Comparison of ENCODE assay signal across 22 mouse cellular contexts in the genomic region with DNA sequence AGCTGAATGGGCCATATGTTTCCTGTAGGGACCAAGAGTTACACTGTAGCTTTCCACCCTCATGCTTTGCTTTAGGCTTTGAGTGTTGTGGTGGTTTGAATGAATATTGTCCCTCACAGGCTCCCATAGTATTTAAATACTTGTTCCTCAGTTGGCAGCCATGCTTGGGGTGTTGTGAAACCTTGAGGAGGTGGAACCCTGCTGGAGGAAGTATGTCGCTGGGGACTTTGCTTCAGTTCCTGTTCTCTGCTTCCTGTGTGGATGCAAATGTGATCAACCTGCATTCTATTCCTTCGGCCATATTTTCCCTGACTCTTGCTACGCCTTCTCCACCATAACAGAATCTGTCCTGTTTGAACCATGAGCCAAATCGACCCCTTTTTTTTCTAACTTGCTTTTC. TPM values are rescaled to one million over a fixed set of nuclear protein-coding genes. Genes with fewer than 3 reads are reported as not detected.
"Had no signal": no experiment of that assay in that cellular context is flagged by ENCODE, and none has a peak within 500 bp of the region (broad histone marks: within the 10 kb centered on the region; RNA-seq: fewer than 3 reads in every experiment).

No protein-coding gene starts in this region.

- H3K9ac ChIP-seq: limb, embryonic 13.5 days; liver, embryonic 12.5 days; liver, embryonic 15.5 days; lung, embryonic 15.5 days; neural tube, embryonic 12.5 days; neural tube, embryonic 15.5 days had no signal

- H3K27me3 ChIP-seq: limb, embryonic 13.5 days; liver, embryonic 12.5 days; liver, embryonic 15.5 days; lung, embryonic 15.5 days; neural tube, embryonic 12.5 days; neural tube, embryonic 15.5 days had no signal

- H3K4me1 ChIP-seq: limb, embryonic 13.5 days; liver, embryonic 12.5 days; liver, embryonic 15.5 days; lung, embryonic 15.5 days; neural tube, embryonic 12.5 days; neural tube, embryonic 15.5 days had no signal

- H3K36me3 ChIP-seq: limb, embryonic 10.5 days; limb, embryonic 13.5 days; liver, embryonic 12.5 days; lung, embryonic 15.5 days; neural tube, embryonic 12.5 days; neural tube, embryonic 15.5 days had no signal

- DNase-seq: kidney, adult 9 months; kidney, postnatal 14 days; kidney, postnatal 4 days; liver; lung, adult 18-20 months; lung, postnatal 10 days; midbrain, embryonic 14.5 days; right cerebral cortex, adult 18-20 months; right cerebral cortex, postnatal 14 days; right cerebral cortex, postnatal 4 days; thymus, adult 2 months; thymus, postnatal 25 days had no signal

- H3K4me3 ChIP-seq: limb, embryonic 10.5 days; limb, embryonic 13.5 days; liver, embryonic 12.5 days; liver, embryonic 15.5 days; lung, embryonic 15.5 days; neural tube, embryonic 12.5 days; neural tube, embryonic 15.5 days had no signal

- H3K9me3 ChIP-seq: limb, embryonic 10.5 days; limb, embryonic 13.5 days; liver, embryonic 12.5 days; liver, embryonic 15.5 days; lung, embryonic 15.5 days; neural tube, embryonic 12.5 days; neural tube, embryonic 15.5 days had no signal

- ATAC-seq: liver, embryonic 12.5 days had no signal

- H3K27ac ChIP-seq: limb, embryonic 10.5 days; limb, embryonic 13.5 days; liver, embryonic 12.5 days; liver, embryonic 15.5 days; lung, embryonic 15.5 days; macrophage; neural tube, embryonic 12.5 days; neural tube, embryonic 15.5 days; stomach, postnatal 0 days had no signal

RNA-seq across cellular contexts. Expression of a gene that starts 16.7 kb away (rescaled TPM):
- total RNA-seq: megakaryocyte-erythroid progenitor cell, adult 5-6 weeks had no signal
